Mouse (Mus musculus): ENCODE measurements around the gene Gm47841. TPM values are rescaled to one million over a fixed set of nuclear protein-coding genes. Genes with fewer than 3 reads are reported as not detected.

Gene Gm47841
- total RNA-seq, 1 experiment from 2014 or later = not detected

GRCm38 (mm10) chr15:101074067-101074466, 26.9 kb upstream of the Gm47841 start:
- DNase-seq = peak; percentile 66

DNA sequence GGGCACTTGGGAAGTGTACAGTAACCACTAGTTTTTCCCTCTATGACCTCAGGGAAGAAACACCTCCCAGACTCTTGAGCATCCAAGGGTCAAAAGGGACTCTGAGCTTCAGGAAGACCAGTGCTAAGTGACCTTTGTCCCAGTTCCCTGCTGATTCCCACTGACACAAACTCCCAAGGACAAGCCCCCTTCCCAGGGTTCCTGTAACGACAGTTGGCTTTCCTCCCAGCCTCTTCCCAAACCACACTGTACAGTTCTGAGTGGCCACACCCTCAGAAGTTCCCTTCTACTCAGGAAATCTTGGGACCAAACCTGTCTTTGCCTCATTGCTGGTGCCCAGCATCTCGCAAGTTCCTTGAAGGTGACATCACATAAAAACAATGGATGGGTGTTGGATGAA, 25.5 kb upstream of the Gm47841 start:
- DNase-seq = no peak

GRCm38 (mm10) chr15:101070762-101071161, 23.6 kb upstream of the Gm47841 start:
- no peak for DNase-seq

GRCm38 (mm10) chr15:101069641-101070190, 22.5 kb upstream of the Gm47841 start:
- no peak for DNase-seq

DNA sequence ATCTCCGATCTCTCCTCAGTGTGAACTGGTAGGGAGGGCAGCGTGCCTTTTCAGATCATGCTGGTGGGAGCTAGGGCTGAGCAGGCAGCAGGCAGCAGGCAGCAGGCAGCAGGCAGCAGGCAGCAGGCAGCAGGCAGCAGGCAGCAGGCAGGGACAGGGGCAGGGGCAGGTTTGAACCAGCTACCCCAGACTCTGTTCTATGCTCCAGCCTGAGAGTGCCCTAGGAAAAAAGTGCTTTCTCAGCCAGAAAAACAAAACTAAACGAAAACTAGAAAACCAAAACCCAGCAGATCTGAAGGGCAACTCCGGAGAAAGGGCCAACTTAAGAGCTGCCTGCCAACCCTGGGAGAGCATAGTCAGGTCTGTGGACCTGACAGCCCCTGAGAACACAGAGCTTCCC, 21.5 kb upstream of the Gm47841 start:
- DNase-seq = no peak

DNA sequence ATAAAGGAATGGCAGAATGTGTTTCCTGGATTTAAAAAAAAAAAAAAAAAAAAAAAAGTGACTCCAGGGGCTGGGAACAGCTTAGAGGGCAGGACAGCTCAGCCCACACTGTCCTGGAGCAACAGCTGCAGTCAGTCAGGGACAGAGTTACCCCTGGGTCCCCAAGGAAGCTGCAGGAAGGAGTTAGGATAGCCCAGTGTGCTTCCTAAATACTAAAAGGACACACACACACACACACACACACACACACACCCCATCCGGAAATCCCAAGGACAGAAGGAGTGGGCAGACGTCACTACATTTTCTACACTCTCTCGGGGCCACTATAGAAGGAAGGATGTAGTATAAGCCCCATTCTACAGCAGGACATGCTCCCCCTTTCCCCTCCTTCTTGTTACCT, 20.8 kb upstream of the Gm47841 start:
- peak; percentile 49 for DNase-seq

DNA sequence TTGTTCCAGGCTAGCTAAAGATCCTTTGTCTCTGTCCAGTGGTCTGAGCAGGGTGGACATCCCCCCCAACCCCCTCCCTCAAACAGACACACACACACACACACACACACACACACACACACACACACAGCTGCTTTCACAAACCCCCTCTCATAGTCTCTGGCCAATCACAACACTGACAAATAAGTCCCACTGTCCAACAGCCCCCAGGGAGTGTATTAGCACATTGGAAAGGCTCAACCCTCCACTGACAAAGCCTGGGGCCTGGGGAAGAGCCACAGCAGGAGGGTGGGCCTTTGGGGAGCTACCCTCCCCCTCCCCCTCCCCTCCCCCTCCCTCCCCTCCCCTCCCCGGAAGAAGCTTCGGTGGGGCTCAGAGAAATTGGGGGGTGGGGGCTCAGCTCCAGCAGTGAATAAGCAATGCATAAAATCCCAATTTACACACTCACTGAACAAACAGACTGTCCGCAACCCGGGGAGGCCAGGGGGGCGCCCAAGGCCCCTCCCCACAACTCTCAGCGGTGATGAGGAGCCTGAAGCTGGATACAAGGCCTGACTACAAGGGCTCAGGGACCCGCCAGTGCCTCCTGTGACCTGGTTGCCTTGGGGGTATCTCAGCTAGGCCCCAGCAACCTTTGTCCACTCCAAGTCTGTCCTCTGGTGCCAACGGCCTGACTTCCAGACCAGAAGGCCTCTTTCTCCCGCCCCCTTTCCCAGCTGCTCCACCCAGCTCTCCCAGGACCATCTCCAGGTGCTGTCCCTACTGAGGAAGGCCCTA, 19.9 kb upstream of the Gm47841 start:
- no peak for DNase-seq

GRCm38 (mm10) chr15:101066364-101066847, 19.2 kb upstream of the Gm47841 start:
- DNase-seq = no peak

GRCm38 (mm10) chr15:101065069-101065468, 17.9 kb upstream of the Gm47841 start:
- peak; percentile 56 for DNase-seq

- no peak for DNase-seq
Observed at GRCm38 (mm10) chr15:101060280-101060852, 13.2 kb upstream of the Gm47841 start.

DNA sequence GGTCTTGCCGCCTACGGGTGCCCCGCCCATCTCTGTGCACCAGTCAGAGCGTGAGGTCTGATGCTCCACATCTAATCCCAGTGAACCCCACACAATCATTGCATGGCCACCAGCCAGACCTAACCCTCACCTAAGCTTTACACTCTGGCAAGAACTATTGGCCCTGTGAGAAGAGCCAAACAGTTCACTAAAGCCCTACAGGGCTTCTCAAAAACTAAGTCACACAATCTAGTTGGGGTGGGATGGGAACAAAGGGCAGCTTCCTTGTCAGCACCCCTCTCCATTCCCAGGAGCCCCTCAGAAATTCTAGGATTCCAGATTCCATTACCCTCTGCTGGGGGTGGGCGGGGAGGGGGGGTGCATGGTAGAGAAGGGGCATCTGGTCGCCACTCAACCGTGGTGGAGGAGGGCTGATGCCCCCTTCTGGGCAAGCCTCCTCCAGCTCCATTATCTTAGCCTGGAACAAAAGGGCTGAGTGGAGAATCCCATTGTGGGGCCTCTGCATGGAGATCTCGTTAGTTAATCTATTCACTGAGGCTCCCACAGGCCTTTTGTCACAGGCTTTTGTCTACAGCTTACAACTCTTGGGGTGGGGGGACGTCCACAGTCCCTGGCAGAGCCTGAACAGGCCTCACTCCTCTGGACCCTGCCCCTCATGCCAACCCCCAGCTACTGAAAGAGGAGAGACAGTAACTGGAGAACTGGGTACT, 12.5 kb upstream of the Gm47841 start:
- DNase-seq = no peak

GRCm38 (mm10) chr15:101056225-101056624, 9.0 kb upstream of the Gm47841 start:
- peak; percentile 73 for DNase-seq

- no peak for DNase-seq
Observed at GRCm38 (mm10) chr15:101054541-101054940, 7.3 kb upstream of the Gm47841 start.

DNA sequence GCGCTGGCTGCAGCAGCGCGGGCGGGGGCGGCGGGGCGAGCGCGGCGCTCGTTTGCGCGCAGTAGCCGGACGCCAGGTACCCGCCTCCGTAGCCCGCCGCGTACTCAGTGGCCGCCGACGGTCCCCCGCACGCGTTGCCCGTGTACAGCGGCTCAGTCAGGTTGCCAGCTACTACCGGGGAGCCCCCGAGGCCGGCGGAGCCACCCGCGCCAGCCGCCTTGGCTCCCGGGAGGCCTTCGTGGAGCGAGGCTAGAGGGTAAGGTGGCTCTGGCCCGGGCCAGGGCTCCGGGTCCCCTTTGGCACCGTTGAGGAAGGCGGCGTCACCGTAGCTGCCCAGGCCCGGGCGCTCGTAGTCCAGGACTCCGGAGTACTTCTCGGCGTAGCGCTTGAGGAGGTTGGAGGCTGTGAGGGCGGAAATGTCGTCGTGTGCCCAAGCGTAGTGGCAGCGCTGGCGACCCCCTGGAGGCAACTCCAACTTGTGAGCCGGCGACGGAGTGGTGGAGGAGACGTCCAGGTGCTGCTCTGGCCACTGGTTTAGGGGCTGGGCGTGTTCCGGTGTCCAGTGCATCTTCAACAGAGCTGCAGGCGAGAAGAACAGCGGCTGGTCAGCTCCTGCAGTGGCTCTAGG, 6.7 kb upstream of the Gm47841 start:
- no peak for DNase-seq

DNA sequence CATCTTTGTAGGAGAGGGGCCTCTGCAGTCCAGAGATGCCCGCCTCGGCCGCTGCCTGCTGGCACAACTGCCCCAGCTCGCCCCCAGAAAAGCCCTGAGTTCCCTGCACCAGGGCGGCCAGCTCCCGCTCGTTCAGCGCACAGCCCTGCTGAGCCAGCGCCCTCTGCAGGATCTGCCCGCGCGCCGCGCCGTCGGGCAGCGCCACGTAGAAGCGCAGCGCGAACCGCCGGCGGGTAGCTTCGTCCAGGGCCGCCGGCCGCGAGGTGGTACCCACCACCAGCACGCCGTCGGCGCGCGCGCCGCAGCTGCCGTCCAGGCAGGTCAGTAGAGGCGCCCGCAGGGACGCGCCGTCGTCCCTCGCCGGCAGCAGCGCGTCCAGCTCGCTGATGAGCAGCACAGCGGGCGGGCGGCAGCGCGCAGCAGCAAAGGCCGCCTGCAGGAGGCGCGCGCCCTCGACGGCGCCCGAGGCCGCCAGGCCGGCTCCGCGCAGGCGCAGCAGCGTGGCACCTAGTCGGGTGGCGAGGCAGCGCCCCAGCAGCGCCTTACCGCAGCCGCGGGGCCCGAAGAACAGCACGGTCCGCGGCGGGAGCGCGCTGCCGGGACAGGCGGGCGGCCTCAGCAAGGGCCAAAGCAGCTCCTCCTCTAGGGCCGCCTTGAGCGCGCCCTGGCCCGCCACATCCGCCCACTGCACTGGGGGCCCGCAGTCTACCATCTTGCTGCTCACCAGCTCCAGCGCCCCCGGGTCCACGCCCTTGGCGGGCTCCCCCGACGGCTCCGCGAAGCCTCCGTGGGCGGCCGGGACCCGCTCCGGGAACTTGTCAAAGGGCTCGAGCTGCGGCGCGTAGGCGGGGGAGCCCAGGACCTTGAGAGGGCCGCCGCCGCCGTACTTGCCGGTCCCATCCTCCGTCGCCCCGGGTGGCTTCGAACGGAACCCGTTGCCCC, 5.6 kb upstream of the Gm47841 start:
- peak; percentile 70 for DNase-seq

GRCm38 (mm10) chr15:101051869-101052268, 4.7 kb upstream of the Gm47841 start:
- DNase-seq = no peak

DNA sequence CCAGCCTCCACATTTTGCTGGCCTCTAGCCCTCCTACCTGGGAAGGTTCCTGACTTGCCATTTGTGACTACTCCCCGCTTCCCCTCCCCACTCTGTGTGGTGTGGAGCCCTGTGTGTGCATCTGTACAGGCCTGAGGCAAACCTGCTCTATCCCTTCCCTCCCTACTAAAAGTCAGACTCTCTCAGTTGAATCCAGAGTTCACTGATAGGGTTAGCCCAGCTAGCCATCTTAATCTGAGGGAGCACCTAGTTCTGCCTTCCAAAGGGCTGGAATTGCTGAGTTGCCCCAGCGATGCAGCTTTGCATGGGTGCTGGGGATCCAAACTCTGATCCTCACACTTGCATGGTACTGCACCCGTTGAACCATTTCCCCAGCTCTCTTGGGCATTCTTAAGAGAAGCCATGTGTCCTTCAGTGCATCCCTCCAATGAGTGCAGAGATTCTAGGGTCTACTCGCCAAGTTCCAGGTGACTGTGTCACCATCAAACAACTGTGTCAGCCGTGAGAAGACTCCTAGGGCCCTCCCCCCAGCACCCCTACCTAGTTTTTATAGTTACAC, 1.2 kb upstream of the Gm47841 start:
- DNase-seq = no peak

DNA sequence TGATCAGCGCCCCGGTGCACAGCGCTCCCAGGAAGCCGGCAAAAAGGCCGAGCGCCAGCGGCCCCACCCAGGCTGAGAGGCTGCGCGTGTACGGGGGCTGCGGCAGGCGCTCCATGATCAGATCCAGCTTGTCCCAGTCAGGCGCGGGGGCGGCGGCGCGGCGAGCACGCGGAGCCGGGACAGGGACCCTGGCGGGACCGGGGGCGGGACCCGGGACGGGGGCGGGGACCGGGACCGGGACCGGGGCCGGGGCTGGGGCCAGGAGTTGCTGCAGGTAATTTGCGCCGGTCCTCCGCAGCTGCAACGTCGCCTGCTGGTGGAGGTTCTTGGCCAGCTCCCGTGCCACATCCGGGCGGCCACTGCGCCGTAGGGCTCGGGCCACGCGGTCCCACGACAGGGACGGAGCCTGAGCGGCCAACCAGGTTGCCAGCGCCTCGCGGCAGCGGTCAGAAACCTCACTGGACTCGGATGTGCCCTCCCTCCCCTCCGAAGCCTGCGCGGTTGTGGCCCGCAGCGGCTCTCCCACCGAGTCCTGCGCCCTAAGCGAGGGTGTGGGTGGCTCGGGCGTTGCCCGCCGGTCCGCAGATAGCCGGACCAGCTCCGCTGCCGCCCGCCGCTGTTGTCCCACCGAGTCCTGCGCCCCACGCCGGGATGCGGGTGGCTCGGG, 537 bp downstream of the Gm47841 start:
- peak; percentile 65 for DNase-seq

- no peak for DNase-seq
Observed at GRCm38 (mm10) chr15:101046039-101046526, 1.1 kb downstream of the Gm47841 start.

- DNase-seq = no peak
Observed at GRCm38 (mm10) chr15:101044531-101044930, 2.7 kb downstream of the Gm47841 start.
